11 mouse cellular contexts compared by ENCODE assay signal in genomic region chr1:183146102-183146735, GRCm38 (mm10).
A peak's percentile ranks its signal among the peaks of the same experiment; 100 is the strongest.
DNase-seq lines count a peak whose midpoint lies in the region; ATAC-seq lines count a peak whose summit lies in the region.
"Had no signal": no experiment of that assay in that cellular context is flagged by ENCODE, and none has a peak within 500 bp of the region (broad histone marks: within the 10 kb centered on the region; RNA-seq: fewer than 3 reads in every experiment).

No protein-coding gene starts in this region.

- no peaks in the 10 kb centered on the region for H3K36me3 ChIP-seq in embryonic facial prominence, embryonic 13.5 days
- no peaks in the 10 kb centered on the region for H3K36me3 ChIP-seq in intestine, embryonic 15.5 days

- H3K9me3 ChIP-seq in embryonic facial prominence, embryonic 13.5 days = no peaks in the 10 kb centered on the region
- no peaks in the 10 kb centered on the region for H3K9me3 ChIP-seq in intestine, embryonic 15.5 days
- H3K9me3 ChIP-seq: G1E had no signal

- WGBS in embryonic facial prominence, embryonic 13.5 days = 37% methylated on average over 7 of the region's 7 CpGs
- 57% methylated on average over 7 of the region's 7 CpGs for WGBS in intestine, embryonic 15.5 days

- H3K4me2 ChIP-seq in embryonic facial prominence, embryonic 13.5 days = peak overlapping the region; percentile 56
- H3K4me2 ChIP-seq in intestine, embryonic 15.5 days (replicated peaks) = 0 out of 2 replicates have a peak overlapping the region, but pooled peaks have one; percentile 25

- H3K4me3 ChIP-seq in embryonic facial prominence, embryonic 13.5 days = peak overlapping the region; percentile 42
- no peak overlapping the region for H3K4me3 ChIP-seq in intestine, embryonic 15.5 days (replicated peaks)

- H3K27me3 ChIP-seq in embryonic facial prominence, embryonic 13.5 days = peaks cover 3% of the 10 kb centered on the region; the same call in 1 of the 2 replicates
- H3K27me3 ChIP-seq in intestine, embryonic 15.5 days (replicated peaks) = no peaks in the 10 kb centered on the region

- no peak overlapping the region for H3K27ac ChIP-seq in embryonic facial prominence, embryonic 13.5 days
- H3K27ac ChIP-seq in intestine, embryonic 15.5 days = no peak overlapping the region

- H3K9ac ChIP-seq in embryonic facial prominence, embryonic 13.5 days = peak overlapping the region; percentile 65
- no peak overlapping the region for H3K9ac ChIP-seq in intestine, embryonic 15.5 days

- no peak for ATAC-seq in embryonic facial prominence, embryonic 13.5 days (ENCODE audit: insufficient number of reproducible peaks, insufficient read depth, low FRiP score, low TSS enrichment, low read depth)
- ATAC-seq in intestine, embryonic 15.5 days = no peak
- ATAC-seq in megakaryocyte-erythroid progenitor cell, adult 5-6 weeks (replicated peaks; ENCODE audit: low FRiP score, low TSS enrichment, poor library complexity, severe bottlenecking) = 0 out of 2 replicates have a peak, but pooled peaks have one; percentile 43

- DNase-seq in kidney, postnatal 14 days = peak; percentile 14
- DNase-seq in kidney, postnatal 25 days = no peak
- DNase-seq in left cerebral cortex, postnatal 25 days (ENCODE audit: low spot score in 2 of 2) = no peak
- DNase-seq in embryo, embryonic 11 days = no peak
- DNase-seq in adrenal gland, postnatal 10 days = no peak
- DNase-seq: lung, postnatal 14 days; thymus, postnatal 14 days had no signal

- H3K4me1 ChIP-seq in embryonic facial prominence, embryonic 13.5 days = peaks cover 78% of the 10 kb centered on the region
- H3K4me1 ChIP-seq in intestine, embryonic 15.5 days (replicated peaks) = peaks cover 20% of the 10 kb centered on the region

- intact Hi-C loops in left cerebral cortex, postnatal 25 days (cut with DNase I) = no loop called here
